Mouse (Mus musculus) Patski (cell line): ENCODE measurements around the gene Gm10775. TPM values are rescaled to one million over a fixed set of nuclear protein-coding genes. Genes with fewer than 3 reads are reported as not detected.

Source experiments
- ATAC-seq: fragments of 100-300 bp; one replicate; pipeline ENCODE4 v1.8.0; 2021
- CTCF ChIA-PET: fragments of 350-600 bp; sonication (Branson Sonifier 250); formaldehyde crosslinking; loops from one replicate; lab custom pipeline; 2022; ENCODE audit warnings: inconsistent platforms; lab: Charles Lee
- POLR2A ChIA-PET: fragments of 350-600 bp; sonication (Branson Sonifier 250); formaldehyde crosslinking; loops from one replicate; lab custom pipeline; 2022; ENCODE audit warnings: antibody characterized with exemption, inconsistent platforms; lab: Charles Lee
- DNase-seq: peaks from one replicate; pipeline ENCODE4 v3.0.0-alpha.2; 2011; ENCODE audit warnings: low read depth, low spot score
- H3K27me3 ChIP-seq: fragments of 371-371 bp; one replicate; pipeline ENCODE4 v1.5.1; 2021
- CTCF ChIP-seq: fragments of 100-300 bp; IDR thresholded peaks from one replicate; pipeline ENCODE4 v1.5.1; 2021
- in situ Hi-C: fragments of 300-500 bp; cut with MboI; formaldehyde crosslinking; loops from 3 replicates; pipeline ENCODE4 v1.11.1; 2018; ENCODE audit warnings: low pct_unique_long_range_greater_than_20kb, mixed read lengths
- polyA plus RNA-seq: library from polyadenylated mRNA; unstranded; gene quantifications from one replicate; pipeline ENCODE4 v1.2.3, GENCODE M21; 2021

Gene Gm10775
- not detected for polyA plus RNA-seq

- in situ Hi-C loops: no loop called here
- no peaks in the 10 kb centered on the region for H3K27me3 ChIP-seq
- ChIA-PET POLR2A (no interaction called here), CTCF (no interaction called here)
- DNase-seq: no peak
- ATAC-seq: no peak
- TF ChIP-seq CTCF: no peak
Measured at GRCm38 (mm10) chr13:65259239-65259638, at the start of gene Gm10775. Gm10775 (plus strand) TSS chr13:65259539.

- POLR2A ChIA-PET: no interaction called here
- ATAC-seq (no peak), DNase-seq (no peak)
- TF ChIP-seq CTCF: no peak
- in situ Hi-C loops: no loop called here
- CTCF ChIA-PET: no interaction called here
- no peaks in the 10 kb centered on the region for H3K27me3 ChIP-seq
Measured at GRCm38 (mm10) chr13:65225945-65226344, 33.4 kb upstream of the Gm10775 start.

GRCm38 (mm10) chr13:65226657-65227056 lies 32.7 kb upstream of the Gm10775 start:
- no peaks in the 10 kb centered on the region for H3K27me3 ChIP-seq
- DNase-seq (no peak), ATAC-seq (no peak)
- in situ Hi-C loops: no loop called here
- no peak for TF ChIP-seq CTCF
- POLR2A ChIA-PET: no interaction called here
- CTCF ChIA-PET: no interaction called here

- DNase-seq (no peak), ATAC-seq (no peak)
- TF ChIP-seq CTCF: no peak
- ChIA-PET CTCF (no interaction called here), POLR2A (no interaction called here)
- in situ Hi-C loops: loop anchor here (5.0 kb wide), 1 partner anchor 40 kb away; the partner anchor contains the start of gene Zfp369
- peaks cover 5% of the 10 kb centered on the region for H3K27me3 ChIP-seq
Measured at GRCm38 (mm10) chr13:65237211-65237610, 22.1 kb upstream of the Gm10775 start.

- no peaks in the 10 kb centered on the region for H3K27me3 ChIP-seq
- peak; percentile 77 for DNase-seq
- ATAC-seq: peak; percentile 85
- TF ChIP-seq CTCF: no peak
- POLR2A ChIA-PET: no interaction called here
- in situ Hi-C loops: no loop called here
- CTCF ChIA-PET: no interaction called here
Measured at GRCm38 (mm10) chr13:65240509-65241098, 18.7 kb upstream of the Gm10775 start.

GRCm38 (mm10) chr13:65241099-65241626 lies 18.2 kb upstream of the Gm10775 start:
- TF ChIP-seq CTCF: no peak
- CTCF ChIA-PET: no interaction called here
- in situ Hi-C loops: no loop called here
- ATAC-seq (peak; percentile 81), DNase-seq (peak; percentile 58)
- no peaks in the 10 kb centered on the region for H3K27me3 ChIP-seq
- POLR2A ChIA-PET: no interaction called here

GRCm38 (mm10) chr13:65241627-65242318 lies 17.6 kb upstream of the Gm10775 start:
- in situ Hi-C loops: no loop called here
- no peaks in the 10 kb centered on the region for H3K27me3 ChIP-seq
- no peak for ATAC-seq
- CTCF ChIA-PET: no interaction called here
- POLR2A ChIA-PET: no interaction called here
- DNase-seq: no peak
- no peak for TF ChIP-seq CTCF

GRCm38 (mm10) chr13:65242319-65242787 lies 17.0 kb upstream of the Gm10775 start:
- DNase-seq: no peak
- in situ Hi-C loops: no loop called here
- POLR2A ChIA-PET: no interaction called here

GRCm38 (mm10) chr13:65243273-65243672 lies 16.1 kb upstream of the Gm10775 start:
- DNase-seq: no peak
- no peaks in the 10 kb centered on the region for H3K27me3 ChIP-seq
- TF ChIP-seq CTCF: no peak
- CTCF ChIA-PET: no interaction called here
- no peak for ATAC-seq
- POLR2A ChIA-PET: no interaction called here
- in situ Hi-C loops: no loop called here

More at GRCm38 (mm10) chr13:65242319-65242787, 17.0 kb upstream of the Gm10775 start:
- ATAC-seq: no peak
- no peaks in the 10 kb centered on the region for H3K27me3 ChIP-seq
- CTCF ChIA-PET: no interaction called here
- TF ChIP-seq CTCF: no peak

GRCm38 (mm10) chr13:65258175-65258954 lies 974 bp upstream of the Gm10775 start:
- no peak for TF ChIP-seq CTCF
- CTCF ChIA-PET: no interaction called here
- no peak for DNase-seq

More at GRCm38 (mm10) chr13:65258175-65258954, 974 bp upstream of the Gm10775 start:
- ATAC-seq: no peak
- POLR2A ChIA-PET: no interaction called here
- in situ Hi-C loops: no loop called here
- no peaks in the 10 kb centered on the region for H3K27me3 ChIP-seq
